Mouse (Mus musculus): ENCODE data around the gene Slc4a10.

Gene Slc4a10

DNA sequence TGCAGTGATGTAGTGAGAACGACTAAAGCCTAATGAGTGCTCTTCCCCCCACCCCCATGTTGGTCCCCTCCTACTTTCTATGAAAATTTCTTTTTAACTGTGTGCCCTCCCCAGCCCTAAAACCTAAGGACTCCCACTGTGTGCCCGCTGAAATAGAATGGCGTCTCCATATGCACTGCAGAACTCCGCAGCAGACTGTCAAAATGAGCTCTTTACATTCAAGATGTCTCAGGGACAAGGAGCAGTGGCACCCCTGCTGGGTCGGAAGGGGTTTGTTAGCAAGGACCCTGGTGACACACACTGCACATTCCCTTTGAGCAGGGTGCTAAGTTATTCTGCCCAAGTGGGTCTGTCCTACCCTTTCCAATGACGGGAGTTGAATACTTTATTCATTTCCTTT is 309.5 kb downstream of the Slc4a10 start:
- DNase-seq = no peak

- DNase-seq = no peak
Measured at GRCm38 (mm10) chr2:62356606-62357005, 310.3 kb downstream of the Slc4a10 start.

DNA sequence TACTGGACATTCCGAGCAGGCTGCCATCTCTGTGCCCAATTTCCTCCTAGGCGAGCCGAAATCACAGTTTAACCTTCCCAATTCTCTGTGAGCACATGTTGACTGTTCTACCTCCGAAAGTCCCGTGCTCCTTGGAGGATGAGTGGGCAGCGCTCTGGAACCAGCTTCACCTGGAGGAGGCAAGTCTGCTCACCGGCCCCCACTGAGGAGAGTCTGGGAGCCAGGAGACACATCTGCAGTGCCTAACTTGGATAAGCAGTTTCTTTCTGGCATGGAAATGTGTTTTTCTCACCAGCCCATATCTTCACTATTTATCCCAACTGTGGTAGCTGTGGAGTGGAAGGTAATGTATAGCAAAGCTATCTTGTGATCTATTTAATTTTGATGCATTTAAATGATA is 311.0 kb downstream of the Slc4a10 start:
- no peak for DNase-seq

DNA sequence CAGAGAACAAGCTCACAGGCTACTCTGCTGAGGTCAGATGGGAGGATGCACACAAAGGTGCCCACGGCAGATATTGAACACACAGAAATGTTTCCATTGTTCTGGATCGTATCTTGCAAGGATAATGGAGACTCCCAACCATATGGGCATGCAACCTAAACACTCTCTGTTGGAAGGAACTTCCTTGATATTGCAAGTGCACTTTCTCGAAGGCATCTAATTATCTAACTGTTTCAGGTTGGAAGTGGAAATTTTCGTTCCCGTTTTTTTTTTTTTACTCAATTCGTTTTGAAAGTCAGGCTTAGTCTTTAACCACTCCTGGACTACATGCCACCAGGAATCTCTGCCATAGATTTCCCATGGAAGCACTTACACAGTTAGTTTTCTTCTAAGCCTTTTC is 314.6 kb downstream of the Slc4a10 start:
- DNase-seq = no peak

DNA sequence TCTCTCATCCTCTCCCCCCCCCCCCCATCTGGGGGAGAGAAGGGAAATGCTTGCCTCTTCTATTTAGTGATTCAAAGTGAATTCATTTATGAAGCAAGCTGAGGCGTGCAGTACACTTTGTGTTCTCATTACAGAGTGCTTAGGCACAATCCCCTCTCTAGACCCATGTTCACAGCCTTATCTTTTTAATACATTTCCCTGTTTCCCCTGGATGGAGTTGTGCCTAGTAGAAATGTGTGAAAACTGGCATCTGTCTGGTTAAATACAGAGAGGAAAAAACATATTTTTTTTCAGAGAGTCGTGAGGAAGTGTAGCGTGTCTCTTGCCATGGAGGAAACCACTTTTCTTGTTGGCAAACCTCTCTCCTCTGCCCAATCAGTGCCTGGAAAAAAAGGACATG is 315.3 kb downstream of the Slc4a10 start:
- DNase-seq = no peak

DNA sequence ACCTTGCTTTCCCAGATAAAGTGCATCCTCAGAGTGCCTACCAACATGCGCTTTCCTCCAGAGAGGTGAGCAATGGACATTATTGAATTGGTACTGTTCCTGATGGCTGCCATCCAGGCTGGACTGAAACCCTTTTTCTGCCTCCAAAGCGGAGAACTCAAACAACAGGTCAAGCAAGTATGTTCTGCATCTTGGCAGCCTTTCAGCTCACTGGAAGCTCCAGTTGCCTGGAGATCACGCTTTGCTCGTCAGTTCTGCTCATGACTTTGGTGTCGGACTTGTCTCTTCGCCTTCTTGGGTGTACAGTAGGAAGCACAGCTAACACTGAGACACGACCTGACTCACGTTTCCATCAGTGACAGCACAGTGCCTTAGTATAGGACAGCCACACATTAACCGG is 315.9 kb downstream of the Slc4a10 start:
- DNase-seq = no peak

DNA sequence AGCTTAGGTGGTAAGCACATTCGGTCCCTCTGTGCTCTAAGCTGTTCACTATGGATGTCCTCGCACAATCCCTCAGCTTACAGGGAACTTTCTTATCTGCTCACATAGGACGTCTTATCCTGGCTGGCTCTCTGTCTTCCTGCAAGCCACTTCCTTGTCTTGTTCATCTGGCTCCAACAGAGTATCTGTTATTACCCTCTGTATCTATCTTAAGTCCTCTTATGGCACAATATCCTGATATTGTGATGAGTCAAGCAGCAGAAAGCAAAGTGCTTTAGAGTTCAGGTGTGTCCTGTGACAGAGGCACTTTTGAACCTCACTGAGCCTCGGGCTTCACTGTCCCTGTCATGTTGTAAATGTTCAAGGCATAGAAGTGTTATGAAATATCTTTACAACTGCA is 317.3 kb downstream of the Slc4a10 start:
- no peak for DNase-seq

GRCm38 (mm10) chr2:62368349-62369053 is 322.2 kb downstream of the Slc4a10 start:
- peak in 1 of 2 experiments; percentile 25 for DNase-seq

DNA sequence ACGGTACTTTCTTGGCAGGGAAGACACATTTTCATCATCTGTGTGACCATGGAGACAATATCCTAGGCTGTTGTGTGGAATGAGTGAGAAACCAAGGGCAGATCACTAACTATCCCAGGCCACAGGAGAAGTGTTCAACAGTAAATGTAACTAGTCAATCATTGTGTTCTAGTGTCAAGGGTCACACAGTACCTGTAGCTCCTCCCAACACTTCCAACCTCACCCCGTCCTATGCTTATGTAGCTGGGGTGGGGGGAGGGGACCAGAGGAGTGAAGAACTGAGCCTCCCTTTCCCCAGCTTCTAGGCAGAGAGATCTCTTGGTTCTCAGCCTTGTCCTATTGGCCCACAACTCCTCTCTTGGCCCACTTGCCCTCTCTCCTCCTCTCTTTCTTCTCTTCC is 323.8 kb downstream of the Slc4a10 start:
- DNase-seq = no peak

DNA sequence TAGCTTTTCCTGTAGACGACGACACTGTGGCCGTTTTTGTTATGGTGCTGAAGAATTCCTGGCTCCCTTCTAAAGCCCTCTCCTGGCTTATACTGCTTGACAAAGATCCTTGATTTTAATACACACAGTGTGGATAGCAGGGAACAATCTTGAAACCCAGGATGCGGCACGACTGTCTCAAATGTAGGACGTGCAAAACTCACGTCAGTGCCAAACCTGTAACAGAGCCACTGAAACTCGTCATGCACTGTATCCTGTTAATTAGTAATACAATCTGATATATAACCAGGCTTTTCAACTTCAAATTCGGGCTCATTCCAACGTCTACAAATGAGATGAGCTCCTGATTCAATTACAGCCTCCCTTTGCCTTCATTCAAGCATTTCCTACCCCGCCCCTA is 327.4 kb downstream of the Slc4a10 start:
- DNase-seq = no peak

Data from cerebellum, adult 18-20 months (tissue).